Mouse (Mus musculus): ENCODE measurements around the gene Gm10999. TPM values are rescaled to one million over a fixed set of nuclear protein-coding genes. Genes with fewer than 3 reads are reported as not detected.
"Not testable (repeated sequence)": the region's sequence is repeated elsewhere in the genome, so short reads cannot be mapped to it uniquely, and the experiment has no call there.

Gm10999 gene
- polyA plus RNA-seq (2015; fragmentation: Nextera tagmentation; extraction: Ambion mirVana) = not detected in 2 replicates

DNA sequence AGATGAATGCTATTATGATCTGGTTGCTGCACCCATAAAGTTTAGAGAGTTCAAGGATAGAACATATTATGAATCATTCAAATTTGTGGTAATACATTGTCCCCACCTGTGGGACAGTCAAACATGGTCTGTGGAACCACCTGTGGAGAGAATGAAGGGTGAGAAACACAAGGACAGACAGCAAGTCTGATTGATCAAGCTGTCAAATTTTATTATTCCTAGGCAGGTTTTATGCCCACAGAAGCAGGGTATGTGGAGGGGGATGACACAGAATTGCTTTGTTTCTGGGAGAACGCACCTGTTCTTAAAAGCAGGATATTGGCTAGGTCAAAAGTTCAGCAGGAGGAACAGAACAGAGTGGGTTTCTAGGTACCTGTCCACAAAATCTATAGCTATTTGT lies at the start of gene Gm10999:
TSS of gene Gm10999 (minus strand) at position 101 of the 400 bp plus-strand sequence.
- Histone ChIP-seq H3K4me3 (ENCODE audit: low read depth, low read length) (no peak within 1 kb of the TSS), H3K27me3 (ENCODE audit: control insufficient read depth, insufficient read depth, low read depth, low read length) (no peaks in the 10 kb centered on the region), H3K4me1 (ENCODE audit: control insufficient read depth, low read depth, low read length) (no peaks in the 10 kb centered on the region), H3K9ac (ENCODE audit: low read depth, low read length) (no peak within 1 kb of the TSS), H3K36me3 (ENCODE audit: control insufficient read depth, insufficient read depth) (no peaks in the 10 kb centered on the region), H3K27ac (ENCODE audit: low read length) (no peak within 1 kb of the TSS), H3K4me2 (ENCODE audit: low read depth, low read length) (no peak within 1 kb of the TSS), H3K9me3 (replicated peaks; ENCODE audit: control insufficient read depth, low read length) (no peaks in the 10 kb centered on the region)
- WGBS (ENCODE audit: insufficient replicate concordance) = 56% methylated on average over 1 of the region's 1 CpGs
- ATAC-seq (ENCODE audit: low read depth) = no peak

DNA sequence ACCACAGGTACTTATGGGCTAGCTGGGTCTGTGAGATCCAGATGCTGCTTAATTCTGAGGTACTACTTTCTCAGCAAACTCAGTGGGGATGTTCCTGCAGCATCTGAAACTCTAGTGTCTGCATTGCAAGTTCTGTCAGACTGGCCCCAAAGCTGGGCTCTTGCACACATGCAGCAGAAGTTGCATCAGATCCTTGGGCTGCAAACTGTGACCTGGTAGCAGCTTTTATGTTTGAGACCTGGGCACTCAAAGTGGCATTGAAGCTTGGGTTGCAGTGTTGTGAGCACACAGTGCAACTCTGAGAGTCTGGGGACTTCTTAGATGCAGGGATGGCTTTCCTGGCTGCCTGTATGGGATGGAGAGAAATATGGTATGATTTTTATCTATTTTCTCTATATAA lies 2.0 kb upstream of the Gm10999 start:
- Histone ChIP-seq H3K9ac (ENCODE audit: low read depth, low read length) (no peak overlapping the region), H3K36me3 (ENCODE audit: control insufficient read depth, insufficient read depth) (no peaks in the 10 kb centered on the region), H3K4me3 (ENCODE audit: low read depth, low read length) (no peak overlapping the region), H3K4me1 (ENCODE audit: control insufficient read depth, low read depth, low read length) (no peaks in the 10 kb centered on the region), H3K27ac (ENCODE audit: low read length) (no peak overlapping the region), H3K4me2 (ENCODE audit: low read depth, low read length) (no peak overlapping the region), H3K27me3 (ENCODE audit: control insufficient read depth, insufficient read depth, low read depth, low read length) (no peaks in the 10 kb centered on the region), H3K9me3 (replicated peaks; ENCODE audit: control insufficient read depth, low read length) (no peaks in the 10 kb centered on the region)
- no peak for ATAC-seq (ENCODE audit: low read depth)

DNA sequence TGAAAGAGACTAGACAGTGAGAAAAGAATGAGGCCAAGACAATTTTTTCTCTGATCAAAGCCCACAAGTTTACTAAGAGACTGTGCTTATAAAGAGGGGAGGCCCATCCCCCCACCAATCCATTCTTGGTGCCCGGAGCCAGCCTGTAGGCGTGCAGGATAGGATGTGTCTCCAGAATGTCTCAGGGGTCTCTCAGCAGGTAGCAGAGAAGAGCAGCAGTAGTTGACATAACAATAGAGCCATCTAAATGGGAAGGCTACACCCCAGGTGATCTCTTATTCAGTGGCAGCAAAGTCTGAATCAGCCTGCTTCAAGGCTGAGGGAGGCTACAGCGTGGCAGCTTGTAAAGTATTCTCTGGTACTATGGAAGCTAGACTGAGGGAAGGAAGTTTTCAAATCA lies 15.7 kb downstream of the Gm10999 start:
- not testable (repeated sequence) for H3K4me2 ChIP-seq (ENCODE audit: low read depth, low read length); H3K4me1 ChIP-seq (ENCODE audit: control insufficient read depth, low read depth, low read length); ATAC-seq (ENCODE audit: low read depth); H3K27ac ChIP-seq (ENCODE audit: low read length); H3K4me3 ChIP-seq (ENCODE audit: low read depth, low read length); H3K27me3 ChIP-seq (ENCODE audit: control insufficient read depth, insufficient read depth, low read depth, low read length); H3K36me3 ChIP-seq (ENCODE audit: control insufficient read depth, insufficient read depth); H3K9ac ChIP-seq (ENCODE audit: low read depth, low read length); H3K9me3 ChIP-seq (replicated peaks; ENCODE audit: control insufficient read depth, low read length)
- 43% methylated on average over 3 of the region's 3 CpGs for WGBS (ENCODE audit: insufficient replicate concordance)

Other genes starting within 250 kb of the Gm10999 start
- gene Ccdc7a, start 66.1 kb downstream of the Gm10999 start, polyA plus RNA-seq (2015; fragmentation: Nextera tagmentation; extraction: Ambion mirVana) = not detected in 2 replicates
- gene Ccdc7b, start 64.5 kb downstream of the Gm10999 start, polyA plus RNA-seq (2015; fragmentation: Nextera tagmentation; extraction: Ambion mirVana) = not detected in 2 replicates
- gene 2610044O15Rik8, start 102.7 kb upstream of the Gm10999 start, polyA plus RNA-seq (2015; fragmentation: Nextera tagmentation; extraction: Ambion mirVana) = 6.1 and 7.1 TPM in 2 replicates

Data from liver, embryonic 16.5 days (tissue).